In genomic region chr3:34571630-34572029, GRCm38 (mm10) we compare ENCODE assay signal across 24 mouse cellular contexts.
A peak's percentile ranks its signal among the peaks of the same experiment; 100 is the strongest.
DNase-seq lines count a peak whose midpoint lies in the region; ATAC-seq lines count a peak whose summit lies in the region.
"Had no signal": no experiment of that assay in that cellular context is flagged by ENCODE, and none has a peak within 500 bp of the region (broad histone marks: within the 10 kb centered on the region; RNA-seq: fewer than 3 reads in every experiment).

No protein-coding gene starts in this region.

- peak; percentile 11 to 37 for DNase-seq in cerebellum, postnatal 14 days
- DNase-seq in cerebellum, postnatal 4 days (ENCODE audit: low spot score in 2 of 2): no peak
- DNase-seq in forebrain, embryonic 14.5 days (ENCODE audit: low spot score): no peak
- peak; percentile 16 for DNase-seq in left cerebral cortex, postnatal 4 days
- no peak for DNase-seq in left cerebral cortex, postnatal 10 days (ENCODE audit: extremely low spot score in 1 of 2, low spot score in 2 of 2)
- no peak for DNase-seq in adrenal gland, postnatal 4 days (ENCODE audit: low spot score in 2 of 2)
- DNase-seq: adrenal gland, adult 8-10 months; gastrocnemius, postnatal 10 days; heart, postnatal 10 days; kidney, adult 9 months; kidney, postnatal 10 days; liver, postnatal 0 days; lung, postnatal 36 days; thymus, adult 2 months; thymus, postnatal 36 days had no signal

- peaks cover 13% of the 10 kb centered on the region for H3K27me3 ChIP-seq in forebrain, embryonic 12.5 days
- no peaks in the 10 kb centered on the region; the same call in 1 of the 2 replicates for H3K27me3 ChIP-seq in forebrain, embryonic 14.5 days (replicated peaks; ENCODE audit: control insufficient read depth, insufficient read depth, low read length)
- no peaks in the 10 kb centered on the region for H3K27me3 ChIP-seq in forebrain, embryonic 16.5 days (replicated peaks; ENCODE audit: control insufficient read depth, insufficient read depth, low read length)
- H3K27me3 ChIP-seq: heart, embryonic 13.5 days; liver, embryonic 12.5 days; neural tube, embryonic 12.5 days had no signal

- H3K4me2 ChIP-seq in forebrain, embryonic 12.5 days: no peak overlapping the region
- H3K4me2 ChIP-seq in forebrain, embryonic 14.5 days (ENCODE audit: low read length): no peak overlapping the region
- H3K4me2 ChIP-seq in forebrain, embryonic 16.5 days (ENCODE audit: low read length): no peak overlapping the region
- H3K4me2 ChIP-seq: embryonic facial prominence, embryonic 13.5 days; heart, embryonic 13.5 days; liver, embryonic 12.5 days; neural tube, embryonic 12.5 days had no signal

- H3K36me3 ChIP-seq in forebrain, embryonic 12.5 days (replicated peaks): 0 out of 2 replicates have a peak, but pooled peaks cover 4% of the 10 kb centered on the region
- H3K36me3 ChIP-seq in forebrain, embryonic 14.5 days (ENCODE audit: control insufficient read depth, insufficient read depth, low read length): no peaks in the 10 kb centered on the region
- no peaks in the 10 kb centered on the region for H3K36me3 ChIP-seq in forebrain, embryonic 16.5 days (ENCODE audit: control insufficient read depth, insufficient read depth)
- H3K36me3 ChIP-seq: embryonic facial prominence, embryonic 13.5 days; G1E; heart, embryonic 13.5 days; liver, embryonic 12.5 days; neural tube, embryonic 12.5 days had no signal

- intact Hi-C loops in left cerebral cortex, postnatal 4 days (cut with DNase I): no loop called here
- intact Hi-C loops in left cerebral cortex, postnatal 10 days (cut with DNase I): no loop called here

- no peak overlapping the region for H3K4me3 ChIP-seq in forebrain, embryonic 12.5 days (replicated peaks)
- no peak overlapping the region for H3K4me3 ChIP-seq in forebrain, embryonic 14.5 days (ENCODE audit: low read depth, low read length)
- no peak overlapping the region for H3K4me3 ChIP-seq in forebrain, embryonic 16.5 days (replicated peaks; ENCODE audit: low read length)
- H3K4me3 ChIP-seq: embryonic facial prominence, embryonic 13.5 days; heart, embryonic 13.5 days; liver, embryonic 12.5 days; myocyte; neural tube, embryonic 12.5 days had no signal

- no peak overlapping the region for H3K27ac ChIP-seq in forebrain, embryonic 12.5 days
- H3K27ac ChIP-seq in forebrain, embryonic 14.5 days (ENCODE audit: low read depth, low read length): no peak overlapping the region
- no peak overlapping the region for H3K27ac ChIP-seq in forebrain, embryonic 16.5 days (ENCODE audit: low read length)
- H3K27ac ChIP-seq: embryonic facial prominence, embryonic 13.5 days; heart, embryonic 13.5 days; liver, embryonic 12.5 days; neural tube, embryonic 12.5 days had no signal

- H3K9ac ChIP-seq in forebrain, embryonic 12.5 days: no peak overlapping the region
- no peak overlapping the region for H3K9ac ChIP-seq in forebrain, embryonic 14.5 days (ENCODE audit: low read length)
- H3K9ac ChIP-seq in forebrain, embryonic 16.5 days (replicated peaks; ENCODE audit: low read depth, low read length): no peak overlapping the region
- H3K9ac ChIP-seq: embryonic facial prominence, embryonic 13.5 days; heart, embryonic 13.5 days; liver, embryonic 12.5 days; liver, postnatal 0 days; neural tube, embryonic 12.5 days had no signal

- 0 out of 2 replicates have a peak, but pooled peaks have one; percentile 24 for ATAC-seq in forebrain, embryonic 12.5 days (ENCODE audit: low FRiP score)
- ATAC-seq in forebrain, embryonic 14.5 days: no peak
- 0 out of 2 replicates have a peak, but pooled peaks have one; percentile 2 for ATAC-seq in forebrain, embryonic 16.5 days
- ATAC-seq: intestine, embryonic 16.5 days; liver, embryonic 12.5 days; liver, postnatal 0 days had no signal

- no peaks in the 10 kb centered on the region for H3K9me3 ChIP-seq in forebrain, embryonic 12.5 days
- H3K9me3 ChIP-seq in forebrain, embryonic 14.5 days (replicated peaks; ENCODE audit: control insufficient read depth, low read length): no peaks in the 10 kb centered on the region
- H3K9me3 ChIP-seq in forebrain, embryonic 16.5 days (ENCODE audit: control insufficient read depth, low read length): no peaks in the 10 kb centered on the region
- H3K9me3 ChIP-seq: embryonic facial prominence, embryonic 13.5 days; heart, embryonic 13.5 days; liver, embryonic 12.5 days; neural tube, embryonic 12.5 days had no signal

- peaks cover 70% of the 10 kb centered on the region for H3K4me1 ChIP-seq in forebrain, embryonic 12.5 days
- peaks cover 41% of the 10 kb centered on the region; the same call in 1 of the 2 replicates for H3K4me1 ChIP-seq in forebrain, embryonic 14.5 days (ENCODE audit: control insufficient read depth, insufficient read depth, low read length)
- H3K4me1 ChIP-seq in forebrain, embryonic 16.5 days (replicated peaks; ENCODE audit: control insufficient read depth, insufficient read depth, low read length): peaks cover 42% of the 10 kb centered on the region
- H3K4me1 ChIP-seq: liver, embryonic 12.5 days had no signal

- WGBS in forebrain, embryonic 12.5 days: 63% methylated on average over 9 of the region's 9 CpGs
- 66% methylated on average over 9 of the region's 9 CpGs for WGBS in forebrain, embryonic 14.5 days
- WGBS in forebrain, embryonic 16.5 days: 54% methylated on average over 9 of the region's 9 CpGs

Comparison
In these comparisons a context has a peak if more than half of its experiments do, and no peak if none do; other contexts are left out.
1. DNase-seq: peak in cerebellum, postnatal 14 days (2 of 2) and left cerebral cortex, postnatal 4 days (single experiment); none in cerebellum, postnatal 4 days (0 of 2), forebrain, embryonic 14.5 days (single experiment), left cerebral cortex, postnatal 10 days (0 of 2) and adrenal gland, postnatal 4 days (0 of 2).